Mouse (Mus musculus): ENCODE data around the gene Rab30. TPM values are rescaled to one million over a fixed set of nuclear protein-coding genes. Genes with fewer than 3 reads are reported as not detected.

Rab30 gene
- polyA plus RNA-seq, 1 experiment from 2014 or later = 28.8 TPM

DNA sequence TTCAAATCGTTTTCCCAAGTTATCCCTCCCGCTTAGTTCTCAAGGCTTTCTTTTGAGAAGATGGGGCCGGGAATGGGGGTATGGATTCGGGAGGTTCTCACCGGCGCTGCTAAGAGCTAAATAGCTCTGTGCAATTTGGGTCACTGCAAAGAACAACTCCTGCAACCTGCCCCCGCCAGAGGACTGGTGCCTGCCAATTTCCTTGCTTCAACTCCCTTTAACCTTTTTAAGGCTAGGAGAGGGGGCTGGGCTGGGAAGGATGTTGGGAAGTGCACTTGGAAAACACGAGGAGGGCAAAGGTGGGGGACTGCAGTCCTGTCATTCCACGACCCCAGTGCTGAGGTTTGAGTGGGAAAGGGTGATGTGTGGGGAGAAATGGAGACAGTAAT is 452 bp downstream of the Rab30 start:
- 0% methylated on average over 9 of the region's 9 CpGs for WGBS (ENCODE audit: insufficient replicate concordance)
- H3K9ac ChIP-seq (replicated peaks) = peak overlapping the region; percentile 98
- no peak for TF ChIP-seq EP300 (IDR thresholded peaks at IDR 0.05; ENCODE audit: low read depth)
- TF ChIP-seq CTCF (IDR thresholded peaks at IDR 0.05; ENCODE audit: low read depth) = no peak
- H3K4me1 ChIP-seq (ENCODE audit: insufficient read depth) = peaks cover 19% of the 10 kb centered on the region
- DNase-seq = peak; percentile 29
- H3K9me3 ChIP-seq (ENCODE audit: low read length) = no peaks in the 10 kb centered on the region
- H3K27me3 ChIP-seq (ENCODE audit: insufficient read depth, low read length) = no peaks in the 10 kb centered on the region
- ATAC-seq = peak; percentile 11; the same call in 1 of the 2 replicates
- peak overlapping the region; percentile 94 for H3K4me3 ChIP-seq (ENCODE audit: low read depth, low read length)
- peaks cover 17% of the 10 kb centered on the region for H3K36me3 ChIP-seq (replicated peaks; ENCODE audit: insufficient read depth, low read length)
- peak overlapping the region; percentile 69 for H3K27ac ChIP-seq (ENCODE audit: low read depth)
- peak overlapping the region; percentile 87 for H3K4me2 ChIP-seq (ENCODE audit: low read depth, low read length)

DNA sequence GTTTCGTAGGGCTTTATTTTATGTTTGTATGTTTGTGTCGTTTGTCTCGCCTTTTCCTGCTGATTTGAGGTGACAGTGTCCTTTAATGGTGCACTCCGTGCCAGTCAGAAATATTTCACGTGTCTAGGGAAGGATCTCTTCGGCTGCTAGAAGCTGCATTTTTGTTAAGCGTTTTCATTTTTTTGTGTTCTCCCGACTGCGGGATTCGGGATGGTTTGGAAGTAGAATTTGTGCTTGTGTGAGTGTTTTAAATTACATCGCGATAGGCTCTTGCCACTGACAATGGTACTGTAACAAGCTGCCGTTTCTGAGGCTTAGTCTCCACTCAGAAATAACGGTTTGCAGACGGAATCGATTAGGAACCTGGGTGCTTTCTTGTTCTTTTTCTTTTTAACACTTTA is 938 bp downstream of the Rab30 start:
- DNase-seq (no peak), ATAC-seq (no peak)
- no peak for TF ChIP-seq CTCF (IDR thresholded peaks at IDR 0.05; ENCODE audit: low read depth)
- no peak for TF ChIP-seq EP300 (IDR thresholded peaks at IDR 0.05; ENCODE audit: low read depth)
- no peaks in the 10 kb centered on the region for H3K27me3 ChIP-seq (ENCODE audit: insufficient read depth, low read length)
- peak overlapping the region; percentile 69 for H3K27ac ChIP-seq (ENCODE audit: low read depth)
- under 1% methylated on average over 16 of the region's 16 CpGs for WGBS (ENCODE audit: insufficient replicate concordance)
- H3K4me3 ChIP-seq (ENCODE audit: low read depth, low read length) = peak overlapping the region; percentile 94
- peaks cover 19% of the 10 kb centered on the region for H3K4me1 ChIP-seq (ENCODE audit: insufficient read depth)
- H3K9ac ChIP-seq (replicated peaks) = peak overlapping the region; percentile 98
- H3K9me3 ChIP-seq (ENCODE audit: low read length) = no peaks in the 10 kb centered on the region
- peaks cover 14% of the 10 kb centered on the region for H3K36me3 ChIP-seq (replicated peaks; ENCODE audit: insufficient read depth, low read length)
- peak overlapping the region; percentile 87 for H3K4me2 ChIP-seq (ENCODE audit: low read depth, low read length)

- no peaks in the 10 kb centered on the region for H3K9me3 ChIP-seq (ENCODE audit: low read length)
- DNase-seq = peak; percentile 45
- peaks cover 19% of the 10 kb centered on the region for H3K4me1 ChIP-seq (ENCODE audit: insufficient read depth)
- peak overlapping the region; percentile 94 for H3K4me3 ChIP-seq (ENCODE audit: low read depth, low read length)
- peak overlapping the region; percentile 69 for H3K27ac ChIP-seq (ENCODE audit: low read depth)
- ATAC-seq = peak; percentile 35
- H3K27me3 ChIP-seq (ENCODE audit: insufficient read depth, low read length) = no peaks in the 10 kb centered on the region
- no peak for TF ChIP-seq CTCF (IDR thresholded peaks at IDR 0.05; ENCODE audit: low read depth)
- TF ChIP-seq EP300 (IDR thresholded peaks at IDR 0.05; ENCODE audit: low read depth) = peak; percentile 93
- peak overlapping the region; percentile 98 for H3K9ac ChIP-seq (replicated peaks)
- H3K36me3 ChIP-seq (replicated peaks; ENCODE audit: insufficient read depth, low read length) = peaks cover 9% of the 10 kb centered on the region
- 3% methylated on average over 6 of the region's 6 CpGs for WGBS (ENCODE audit: insufficient replicate concordance)
- H3K4me2 ChIP-seq (ENCODE audit: low read depth, low read length) = peak overlapping the region; percentile 87
Measured at GRCm38 (mm10) chr7:92742774-92743173, 1.4 kb downstream of the Rab30 start.

DNA sequence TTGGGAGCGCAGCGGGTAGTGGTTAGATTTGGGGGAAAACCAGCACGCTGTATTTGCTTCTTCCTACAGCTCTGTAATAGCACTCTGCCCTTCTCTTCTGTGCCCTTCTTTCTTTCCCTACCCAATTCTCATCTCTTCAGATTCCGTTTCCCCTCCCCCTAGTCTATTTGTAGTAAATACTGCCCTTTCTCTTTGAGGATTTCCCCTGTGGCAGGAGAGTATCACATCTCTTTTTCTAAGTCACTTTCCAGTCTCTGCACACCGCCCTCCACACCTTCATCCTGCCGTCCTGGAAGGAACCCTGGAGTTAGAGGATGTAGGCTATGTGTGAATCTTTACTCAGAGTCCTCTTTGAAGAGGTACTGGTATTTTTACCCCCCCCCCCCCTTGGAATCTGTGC is 1.9 kb downstream of the Rab30 start:
- Histone ChIP-seq H3K4me3 (ENCODE audit: low read depth, low read length) (peak overlapping the region; percentile 94), H3K36me3 (replicated peaks; ENCODE audit: insufficient read depth, low read length) (peaks cover 5% of the 10 kb centered on the region), H3K9me3 (ENCODE audit: low read length) (no peaks in the 10 kb centered on the region), H3K4me1 (ENCODE audit: insufficient read depth) (peaks cover 19% of the 10 kb centered on the region), H3K27ac (ENCODE audit: low read depth) (peak overlapping the region; percentile 69), H3K27me3 (ENCODE audit: insufficient read depth, low read length) (no peaks in the 10 kb centered on the region), H3K4me2 (ENCODE audit: low read depth, low read length) (peak overlapping the region; percentile 87), H3K9ac (replicated peaks) (peak overlapping the region; percentile 98)
- TF ChIP-seq CTCF (IDR thresholded peaks at IDR 0.05; ENCODE audit: low read depth) (no peak), EP300 (IDR thresholded peaks at IDR 0.05; ENCODE audit: low read depth) (no peak)
- no peak for DNase-seq
- ATAC-seq = no peak
- 18% methylated on average over 6 of the region's 6 CpGs for WGBS (ENCODE audit: insufficient replicate concordance)

DNA sequence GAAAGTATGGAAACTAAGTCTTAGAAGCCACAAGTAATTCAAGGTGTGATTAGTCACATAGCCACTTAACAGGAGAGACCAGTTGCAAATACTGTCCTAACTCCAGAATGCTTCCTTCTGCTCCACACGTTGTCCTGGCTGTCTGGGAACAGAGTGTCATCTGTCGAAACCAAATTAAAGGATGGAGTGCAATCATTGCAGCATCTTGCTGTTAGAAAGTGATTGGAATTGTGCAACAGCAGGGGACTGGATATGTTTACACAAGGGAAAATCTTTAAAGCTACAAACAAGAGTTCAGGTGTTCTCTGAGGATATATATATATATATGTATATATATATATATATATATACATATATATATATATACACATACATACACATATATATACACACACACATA is 9.0 kb downstream of the Rab30 start:
- H3K27me3 ChIP-seq (ENCODE audit: insufficient read depth, low read length) = no peaks in the 10 kb centered on the region

DNA sequence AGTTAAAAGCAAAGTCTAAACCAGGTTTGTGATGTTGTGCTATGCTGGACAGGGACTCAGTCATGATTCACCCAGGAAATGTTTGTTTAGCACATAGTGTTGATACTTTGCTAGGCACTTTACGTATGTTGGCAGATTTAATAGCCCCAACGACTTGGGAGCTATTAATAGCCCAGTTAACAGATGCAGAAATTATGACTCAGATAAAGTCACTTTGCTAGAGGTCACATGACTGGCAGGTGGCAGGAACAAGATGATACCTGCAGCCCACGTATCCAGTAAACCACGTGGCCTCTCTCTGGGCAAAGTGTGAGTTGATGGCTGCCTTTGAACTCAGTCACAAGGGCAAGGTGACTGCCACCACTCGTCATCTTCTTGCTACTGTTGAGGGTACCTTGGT is 16.7 kb downstream of the Rab30 start:
- H3K9me3 ChIP-seq (ENCODE audit: low read length) = no peaks in the 10 kb centered on the region
- no peaks in the 10 kb centered on the region for H3K27me3 ChIP-seq (ENCODE audit: insufficient read depth, low read length)
- H3K9ac ChIP-seq (replicated peaks) = no peak overlapping the region
- no peak overlapping the region for H3K4me2 ChIP-seq (ENCODE audit: low read depth, low read length)
- H3K36me3 ChIP-seq (replicated peaks; ENCODE audit: insufficient read depth, low read length) = no peaks in the 10 kb centered on the region
- WGBS (ENCODE audit: insufficient replicate concordance) = 69% methylated on average over 5 of the region's 5 CpGs
- ATAC-seq (no peak), DNase-seq (no peak)
- no peak overlapping the region for H3K4me3 ChIP-seq (ENCODE audit: low read depth, low read length)
- TF ChIP-seq EP300 (IDR thresholded peaks at IDR 0.05; ENCODE audit: low read depth) = no peak
- TF ChIP-seq CTCF (IDR thresholded peaks at IDR 0.05; ENCODE audit: low read depth) = no peak
- H3K27ac ChIP-seq (ENCODE audit: low read depth) = no peak overlapping the region
- H3K4me1 ChIP-seq (ENCODE audit: insufficient read depth) = no peaks in the 10 kb centered on the region

More for the DNA sequence above, 9.0 kb downstream of the Rab30 start:
- no peak overlapping the region for H3K4me3 ChIP-seq (ENCODE audit: low read depth, low read length)
- WGBS (ENCODE audit: insufficient replicate concordance) = 34% methylated on average over 2 of the region's 2 CpGs
- no peak overlapping the region for H3K9ac ChIP-seq (replicated peaks)
- DNase-seq (no peak), ATAC-seq (peak; percentile 73)
- no peaks in the 10 kb centered on the region for H3K36me3 ChIP-seq (replicated peaks; ENCODE audit: insufficient read depth, low read length)
- H3K27ac ChIP-seq (ENCODE audit: low read depth) = no peak overlapping the region
- TF ChIP-seq CTCF (IDR thresholded peaks at IDR 0.05; ENCODE audit: low read depth) (no peak), EP300 (IDR thresholded peaks at IDR 0.05; ENCODE audit: low read depth) (no peak)
- no peaks in the 10 kb centered on the region for H3K4me1 ChIP-seq (ENCODE audit: insufficient read depth)
- H3K9me3 ChIP-seq (ENCODE audit: low read length) = no peaks in the 10 kb centered on the region
- no peak overlapping the region for H3K4me2 ChIP-seq (ENCODE audit: low read depth, low read length)

DNA sequence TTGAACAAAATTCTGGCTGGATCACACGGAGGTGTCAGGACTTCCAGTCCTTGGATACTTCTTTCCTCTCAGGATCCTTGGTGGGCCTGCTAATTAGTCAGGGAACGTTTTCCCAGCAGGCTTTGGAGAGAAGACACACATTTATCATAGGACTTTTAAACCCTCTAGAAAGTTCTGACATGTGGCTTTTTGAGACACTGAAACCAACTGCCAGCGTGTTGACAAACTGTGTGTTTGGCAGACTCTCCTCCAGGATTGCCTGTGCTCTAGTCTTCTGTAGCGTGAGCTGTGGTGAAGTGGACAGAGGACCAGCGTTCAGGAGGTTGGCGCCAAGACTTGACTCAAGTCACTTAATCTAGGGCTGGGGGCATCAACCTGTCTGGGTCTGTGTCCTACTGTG is 19.2 kb downstream of the Rab30 start:
- ATAC-seq = no peak
- Histone ChIP-seq H3K27ac (ENCODE audit: low read depth) (no peak overlapping the region), H3K4me1 (ENCODE audit: insufficient read depth) (no peaks in the 10 kb centered on the region), H3K9ac (replicated peaks) (no peak overlapping the region), H3K4me2 (ENCODE audit: low read depth, low read length) (no peak overlapping the region), H3K4me3 (ENCODE audit: low read depth, low read length) (no peak overlapping the region), H3K27me3 (ENCODE audit: insufficient read depth, low read length) (no peaks in the 10 kb centered on the region), H3K36me3 (replicated peaks; ENCODE audit: insufficient read depth, low read length) (no peaks in the 10 kb centered on the region), H3K9me3 (ENCODE audit: low read length) (no peaks in the 10 kb centered on the region)
- no peak for DNase-seq
- no peak for TF ChIP-seq EP300 (IDR thresholded peaks at IDR 0.05; ENCODE audit: low read depth)
- TF ChIP-seq CTCF (IDR thresholded peaks at IDR 0.05; ENCODE audit: low read depth) = no peak
- WGBS (ENCODE audit: insufficient replicate concordance) = 78% methylated on average over 6 of the region's 6 CpGs

All from liver, postnatal 0 days (tissue).